Mouse (Mus musculus) testis, adult 2 months (tissue): ENCODE data around the gene Larp1.

Experiments used
- CTCF ChIP-seq: fragments of 200-500 bp; IDR thresholded peaks from 2 replicates; pipeline ENCODE4 v1.5.1; 2012; ENCODE audit warnings: low read depth, mild to moderate bottlenecking, inconsistent platforms, low read length, moderate library complexity; ENCODE audit not compliant: control insufficient read depth, insufficient read depth, insufficient replicate concordance
- POLR2A ChIP-seq: fragments of 200-500 bp; IDR thresholded peaks from 2 replicates; pipeline ENCODE4 v1.6.1; 2012; ENCODE audit warnings: low read depth, mild to moderate bottlenecking, inconsistent platforms, low read length, moderate library complexity; ENCODE audit not compliant: control insufficient read depth

GRCm38 (mm10) chr11:57975876-57976275, 33.0 kb upstream of the Larp1 start:
- TF ChIP-seq CTCF (no peak), POLR2A (no peak)
